Mouse (Mus musculus): ENCODE results near the gene Sult2a5.

Gene Sult2a5

GRCm38 (mm10) chr7:13623667-13624066 lies at the start of gene Sult2a5:
Sult2a5 (plus strand) TSS chr7:13623967.
- DNase-seq (ENCODE audit: low spot score in 2 of 2), result no peak

All from spleen, postnatal 4 days (tissue).